Mouse (Mus musculus): Measurements from ENCODE around the gene Rsph4a. TPM values are rescaled to one million over a fixed set of nuclear protein-coding genes. Genes with fewer than 3 reads are reported as not detected.
A peak's percentile ranks its signal among the peaks of the same experiment; 100 is the strongest.
"Not testable (repeated sequence)": the region's sequence is repeated elsewhere in the genome, so short reads cannot be mapped to it uniquely, and the experiment has no call there.

Gene Rsph4a
- total RNA-seq (2017), result not detected in 2 replicates

- peak; percentile 78 to 83 for ATAC-seq (replicated peaks in 1 of 2; ENCODE audit: insufficient read depth in 1 of 2, low FRiP score in 2 of 2, low TSS enrichment in 1 of 2, low read depth in 1 of 2, poor library complexity in 2 of 2, severe bottlenecking in 2 of 2)
Observed at GRCm38 (mm10) chr10:33904530-33905481, at the start of gene Rsph4a. TSS of gene Rsph4a (plus strand) at chr10:33905111.

DNA sequence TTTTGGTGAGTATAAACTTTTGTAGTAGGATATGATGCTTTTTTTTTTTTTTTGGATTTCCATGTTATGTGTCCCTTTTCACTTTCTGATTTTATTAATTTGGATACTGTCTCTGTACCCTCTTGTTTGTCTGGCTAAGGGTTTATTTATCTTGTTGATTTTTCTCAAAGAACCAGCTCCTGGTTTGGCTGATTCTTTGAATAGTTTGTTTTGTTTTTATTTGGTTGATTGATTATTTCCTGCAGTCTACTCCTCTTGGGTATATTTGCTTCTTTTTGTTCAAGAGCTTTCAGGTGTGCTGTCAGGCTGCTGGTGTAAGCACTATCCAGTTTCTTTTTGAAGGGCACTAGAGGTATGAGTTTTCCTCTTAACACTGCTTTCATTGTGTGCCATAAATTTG is 47.5 kb upstream of the Rsph4a start, which contains the start of gene Sult3a1:
TSS of gene Sult3a1 (plus strand) at position 301 of the 400 bp plus-strand sequence.
- ATAC-seq (replicated peaks in 1 of 2; ENCODE audit: insufficient read depth in 1 of 2, low FRiP score in 2 of 2, low TSS enrichment in 1 of 2, low read depth in 1 of 2, poor library complexity in 2 of 2, severe bottlenecking in 2 of 2), result no peak

- no peak for ATAC-seq (replicated peaks in 1 of 2; ENCODE audit: insufficient read depth in 1 of 2, low FRiP score in 2 of 2, low TSS enrichment in 1 of 2, low read depth in 1 of 2, poor library complexity in 2 of 2, severe bottlenecking in 2 of 2)
Observed at GRCm38 (mm10) chr10:33865994-33866393, 38.9 kb upstream of the Rsph4a start.

GRCm38 (mm10) chr10:33870441-33870840 is 34.5 kb upstream of the Rsph4a start:
- no peak for ATAC-seq (replicated peaks in 1 of 2; ENCODE audit: insufficient read depth in 1 of 2, low FRiP score in 2 of 2, low TSS enrichment in 1 of 2, low read depth in 1 of 2, poor library complexity in 2 of 2, severe bottlenecking in 2 of 2)

- no peak for ATAC-seq (replicated peaks in 1 of 2; ENCODE audit: insufficient read depth in 1 of 2, low FRiP score in 2 of 2, low TSS enrichment in 1 of 2, low read depth in 1 of 2, poor library complexity in 2 of 2, severe bottlenecking in 2 of 2)
Observed at GRCm38 (mm10) chr10:33872672-33873398, 32.1 kb upstream of the Rsph4a start.

DNA sequence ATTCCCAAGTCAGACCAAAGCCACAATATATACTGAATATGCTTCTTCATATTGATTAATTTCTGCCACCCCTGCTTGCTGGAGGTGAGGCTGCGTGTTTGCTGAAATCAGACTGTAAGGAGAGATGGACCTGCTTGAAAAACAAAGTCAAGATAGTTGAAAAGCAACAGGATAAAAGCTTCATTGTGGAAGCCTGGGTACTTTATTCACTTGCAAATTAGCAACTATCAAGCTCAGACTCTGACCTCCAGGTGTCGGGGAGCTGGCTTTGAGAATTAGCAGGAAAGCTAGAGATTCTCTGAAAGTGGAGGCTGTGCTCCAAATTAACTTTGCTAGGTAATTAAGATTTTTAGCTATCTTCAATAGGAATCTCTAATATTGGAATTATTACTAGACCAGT is 22.5 kb upstream of the Rsph4a start:
- ATAC-seq (replicated peaks in 1 of 2; ENCODE audit: insufficient read depth in 1 of 2, low FRiP score in 2 of 2, low TSS enrichment in 1 of 2, low read depth in 1 of 2, poor library complexity in 2 of 2, severe bottlenecking in 2 of 2), result not testable (repeated sequence)

DNA sequence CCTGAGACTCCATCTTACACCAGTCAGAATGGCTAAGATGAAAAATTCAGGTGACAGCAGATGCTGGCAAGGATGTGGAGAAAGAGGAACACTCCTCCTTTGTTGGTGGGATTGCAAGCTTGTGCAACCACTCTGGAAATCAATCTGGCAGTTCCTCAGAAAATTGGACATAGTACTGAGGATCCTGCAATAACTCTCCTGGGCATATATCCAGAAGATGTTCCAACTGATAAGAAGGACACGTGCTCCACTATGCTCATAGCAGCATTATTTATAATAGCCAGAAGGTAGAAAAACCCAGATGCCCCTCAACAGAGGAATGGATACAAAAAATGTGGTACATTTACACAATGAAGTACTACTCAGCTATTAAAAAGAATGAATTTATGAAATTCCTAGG is 3.4 kb upstream of the Rsph4a start:
- not testable (repeated sequence) for ATAC-seq (replicated peaks in 1 of 2; ENCODE audit: insufficient read depth in 1 of 2, low FRiP score in 2 of 2, low TSS enrichment in 1 of 2, low read depth in 1 of 2, poor library complexity in 2 of 2, severe bottlenecking in 2 of 2)

GRCm38 (mm10) chr10:33905489-33905888 is 578 bp downstream of the Rsph4a start:
- peak in 1 of 2 experiments; percentile 17; a peak in 1 of 4 replicates for ATAC-seq (replicated peaks in 1 of 2; ENCODE audit: insufficient read depth in 1 of 2, low FRiP score in 2 of 2, low TSS enrichment in 1 of 2, low read depth in 1 of 2, poor library complexity in 2 of 2, severe bottlenecking in 2 of 2)

DNA sequence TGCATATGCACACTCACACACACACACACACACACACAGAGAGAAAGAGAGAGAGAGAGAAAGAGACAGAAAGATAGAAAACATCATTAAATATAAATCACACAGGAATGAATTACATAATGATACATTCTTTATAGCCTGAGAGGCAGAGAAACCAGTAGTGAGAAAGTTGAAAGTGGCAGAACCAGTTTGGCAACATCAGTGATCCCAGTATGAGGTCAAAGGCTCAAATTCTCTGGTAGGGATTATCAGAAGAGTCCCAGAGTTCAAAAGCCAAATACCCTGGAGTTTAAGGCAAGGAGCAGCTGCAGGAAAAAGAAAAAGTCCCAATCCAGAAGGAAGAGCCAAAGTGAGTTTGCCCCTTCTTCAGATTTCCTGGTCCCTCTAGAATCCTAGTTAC is 35.8 kb downstream of the Rsph4a start:
- no peak for ATAC-seq (replicated peaks in 1 of 2; ENCODE audit: insufficient read depth in 1 of 2, low FRiP score in 2 of 2, low TSS enrichment in 1 of 2, low read depth in 1 of 2, poor library complexity in 2 of 2, severe bottlenecking in 2 of 2)

DNA sequence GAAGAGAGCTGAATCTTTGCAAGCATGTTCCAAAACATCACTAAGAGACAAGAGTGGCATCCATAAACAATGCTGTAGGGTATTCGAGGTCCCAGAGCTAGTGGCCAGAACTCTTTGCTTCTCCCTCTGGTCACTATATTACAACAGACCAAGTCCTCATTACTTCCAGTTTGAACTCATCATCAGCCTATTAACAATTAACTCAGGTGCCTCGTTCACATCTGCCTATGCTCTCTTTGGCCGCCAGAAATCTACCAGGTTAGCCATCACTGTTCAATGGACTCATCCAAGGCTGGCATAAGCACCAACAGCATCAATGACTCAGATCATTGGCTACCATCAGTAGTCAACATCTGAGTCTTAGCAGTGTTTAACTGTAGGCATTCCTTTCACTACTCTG is 40.5 kb downstream of the Rsph4a start:
- no peak for ATAC-seq (replicated peaks in 1 of 2; ENCODE audit: insufficient read depth in 1 of 2, low FRiP score in 2 of 2, low TSS enrichment in 1 of 2, low read depth in 1 of 2, poor library complexity in 2 of 2, severe bottlenecking in 2 of 2)

GRCm38 (mm10) chr10:33946336-33946735 is 41.4 kb downstream of the Rsph4a start:
- ATAC-seq (replicated peaks in 1 of 2; ENCODE audit: insufficient read depth in 1 of 2, low FRiP score in 2 of 2, low TSS enrichment in 1 of 2, low read depth in 1 of 2, poor library complexity in 2 of 2, severe bottlenecking in 2 of 2), result no peak

DNA sequence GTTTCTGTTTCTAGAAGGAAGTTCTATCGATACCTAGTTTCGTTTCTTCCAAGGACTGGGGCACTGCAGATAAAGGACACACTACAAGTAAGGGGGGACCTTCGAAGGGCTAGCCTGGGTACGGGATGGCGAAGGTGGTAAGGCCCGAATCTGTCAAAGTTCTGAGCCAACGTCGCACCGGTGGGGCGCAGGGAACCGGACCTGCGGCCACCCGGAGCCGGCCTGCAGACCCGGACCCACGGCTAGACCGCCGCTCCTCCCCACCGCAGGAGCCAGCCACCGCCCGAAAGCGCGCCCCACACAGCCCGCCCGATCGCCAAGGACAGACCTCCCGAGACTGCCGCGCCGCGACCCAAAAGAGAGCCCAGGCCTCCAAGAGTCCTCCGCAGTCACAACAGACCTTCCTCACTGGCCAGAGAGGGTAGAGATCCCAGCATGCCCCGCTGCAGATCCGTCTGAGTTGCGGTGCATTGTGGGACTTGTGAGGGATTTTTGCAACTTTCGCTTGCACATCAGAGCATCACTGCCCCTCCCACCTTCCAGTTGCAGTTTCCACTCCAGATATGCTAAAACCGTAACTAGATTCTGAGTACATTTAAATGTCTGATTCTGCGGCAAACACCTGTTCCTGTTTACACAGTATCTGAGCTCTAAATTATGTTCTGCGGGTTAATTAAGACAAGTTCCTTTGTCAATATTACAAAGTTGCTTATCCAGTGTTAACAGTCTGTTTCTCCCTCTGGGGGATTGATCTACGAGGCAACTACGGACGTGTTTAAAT is 46.1 kb downstream of the Rsph4a start, which contains the start of gene Zup1:
TSS of gene Zup1 (minus strand) at position 467 of the 781 bp plus-strand sequence.
- ATAC-seq (replicated peaks in 1 of 2; ENCODE audit: insufficient read depth in 1 of 2, low FRiP score in 2 of 2, low TSS enrichment in 1 of 2, low read depth in 1 of 2, poor library complexity in 2 of 2, severe bottlenecking in 2 of 2), result peak; percentile 98 to 99

DNA sequence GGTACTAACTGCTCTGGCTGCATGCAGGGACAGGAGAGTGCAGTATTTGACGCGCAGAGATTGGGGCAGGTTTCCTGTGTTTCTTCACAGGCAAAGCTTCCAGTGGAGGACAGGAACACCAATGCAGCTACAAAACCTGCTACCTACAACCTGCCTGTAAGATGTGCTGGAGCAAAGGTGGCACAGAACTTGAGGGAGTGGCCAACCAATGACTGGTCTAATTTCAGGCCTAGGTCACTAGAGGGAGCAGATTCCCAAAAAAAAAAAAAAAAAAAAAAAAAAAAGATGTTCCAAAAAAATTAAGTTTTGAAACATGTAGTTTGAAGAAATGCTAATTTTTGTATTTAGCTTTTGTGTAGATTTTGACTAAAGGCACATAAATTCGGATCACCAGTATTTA is 47.6 kb downstream of the Rsph4a start:
- no peak for ATAC-seq (replicated peaks in 1 of 2; ENCODE audit: insufficient read depth in 1 of 2, low FRiP score in 2 of 2, low TSS enrichment in 1 of 2, low read depth in 1 of 2, poor library complexity in 2 of 2, severe bottlenecking in 2 of 2)

Other genes starting within 250 kb of the Rsph4a start
- not detected in 2 replicates for gene Sult3a2, start 118.4 kb upstream of the Rsph4a start, total RNA-seq (2017)
- not detected in 2 replicates for gene Sult3a1, start 47.4 kb upstream of the Rsph4a start, total RNA-seq (2017)
- 60.8 and 73.2 TPM in 2 replicates for gene Zup1, start 46.2 kb downstream of the Rsph4a start, total RNA-seq (2017)
- gene Rwdd1, start 114.5 kb downstream of the Rsph4a start, total RNA-seq (2017), result 115 and 176 TPM in 2 replicates
- gene Trappc3l, start 132.5 kb downstream of the Rsph4a start, total RNA-seq (2017), result not detected in 2 replicates
- not detected in 2 replicates for gene Calhm4, start 139.2 kb downstream of the Rsph4a start, total RNA-seq (2017)
- not detected in 2 replicates for gene Calhm5, start 191.4 kb downstream of the Rsph4a start, total RNA-seq (2017)
- 13.1 and 16.7 TPM in 2 replicates for gene Calhm6, start 222.9 kb downstream of the Rsph4a start, total RNA-seq (2017)